Mouse (Mus musculus) limb, embryonic 11.5 days (tissue): ENCODE results near the gene Sgsm2. TPM values are rescaled to one million over a fixed set of nuclear protein-coding genes. Genes with fewer than 3 reads are reported as not detected.
A peak's percentile ranks its signal among the peaks of the same experiment; 100 is the strongest.

Experiments used
- ATAC-seq: fragments of 200-750 bp; cut with Nextera tagmentation; 2 replicates; pipeline ENCODE4 v1.8.0; 2017; ENCODE audit warnings: low read depth; ENCODE audit not compliant: insufficient number of reproducible peaks, low FRiP score, low TSS enrichment
- DNase-seq: peaks from one replicate; pipeline ENCODE4 v3.0.0-alpha.2; 2015; ENCODE audit warnings: low spot score
- H3K27ac ChIP-seq: fragments of 300-500 bp; sonication (generic); replicated peaks from 2 replicates; pipeline ENCODE4 v1.5.1; 2014; ENCODE audit warnings: low read depth, mild to moderate bottlenecking, low read length
- H3K27me3 ChIP-seq: fragments of 300-500 bp; sonication (generic); 2 replicates; pipeline ENCODE4 v1.6.1; 2014; ENCODE audit warnings: mild to moderate bottlenecking, low read length, mixed read lengths; ENCODE audit not compliant: control insufficient read depth, insufficient read depth
- H3K36me3 ChIP-seq: fragments of 300-500 bp; sonication (generic); 2 replicates; pipeline ENCODE4 v1.6.1; 2014; ENCODE audit warnings: mild to moderate bottlenecking, low read length, moderate library complexity, mixed read lengths; ENCODE audit not compliant: control insufficient read depth, insufficient read depth
- H3K4me1 ChIP-seq: fragments of 300-500 bp; sonication (generic); 2 replicates; pipeline ENCODE4 v1.6.1; 2014; ENCODE audit warnings: low read length, mixed read lengths; ENCODE audit not compliant: control insufficient read depth, insufficient read depth
- H3K4me2 ChIP-seq: fragments of 300-500 bp; sonication (generic); 2 replicates; pipeline ENCODE4 v1.6.1; 2014; ENCODE audit warnings: low read depth, mild to moderate bottlenecking, moderate library complexity; ENCODE audit not compliant: severe bottlenecking
- H3K4me3 ChIP-seq: fragments of 300-500 bp; sonication (generic); 2 replicates; pipeline ENCODE4 v1.5.1; 2014; ENCODE audit warnings: low read depth, low read length
- H3K9ac ChIP-seq: fragments of 300-500 bp; sonication (generic); 2 replicates; pipeline ENCODE4 v1.6.1; 2014; ENCODE audit warnings: mild to moderate bottlenecking, low read length
- H3K9me3 ChIP-seq: fragments of 300-500 bp; sonication (generic); 2 replicates; pipeline ENCODE4 v1.6.1; 2016; ENCODE audit warnings: low read length; ENCODE audit not compliant: control insufficient read depth
- WGBS: fragments of 180-500 bp; shearing (Covaris S2); extraction: QIAGEN DNeasy Blood & Tissue Kit; methylation state at CpG from one replicate; pipeline ENCODE4 v1.1.7; 2014; 5-methylcytosine and 5-hydroxymethylcytosine counted together
- polyA plus RNA-seq: library from polyadenylated mRNA; unstranded; fragments of >200 nt; fragmentation: Nextera tagmentation; extraction: Ambion mirVana; gene quantifications from 2 replicates; pipeline ENCODE4 v1.2.1, GENCODE M21; 2014

The Sgsm2 gene
- polyA plus RNA-seq, 1 experiment from 2014 or later, result 3.0 TPM

GRCm38 (mm10) chr11:74842656-74843434, 54.0 kb downstream of the Sgsm2 start:
- Histone ChIP-seq H3K4me2 (no peak overlapping the region), H3K9ac (no peak overlapping the region; the same call in 1 of the 2 replicates), H3K9me3 (no peaks in the 10 kb centered on the region), H3K4me3 (no peak overlapping the region), H3K4me1 (peaks cover 3% of the 10 kb centered on the region), H3K36me3 (peaks cover 13% of the 10 kb centered on the region), H3K27ac (no peak overlapping the region), H3K27me3 (no peaks in the 10 kb centered on the region)
- DNase-seq (no peak), ATAC-seq (no peak)
- WGBS, result 91% methylated on average over 22 of the region's 22 CpGs

- Histone ChIP-seq H3K4me1 (peaks cover 9% of the 10 kb centered on the region), H3K9me3 (no peaks in the 10 kb centered on the region), H3K27me3 (no peaks in the 10 kb centered on the region), H3K4me2 (no peak overlapping the region), H3K27ac (no peak overlapping the region), H3K9ac (no peak overlapping the region), H3K36me3 (peaks cover 13% of the 10 kb centered on the region), H3K4me3 (no peak overlapping the region)
- ATAC-seq, result no peak
- 87% methylated on average over 13 of the region's 13 CpGs for WGBS
- no peak for DNase-seq
Measured at GRCm38 (mm10) chr11:74842045-74842444, 54.8 kb downstream of the Sgsm2 start.

GRCm38 (mm10) chr11:74841366-74841765, 55.5 kb downstream of the Sgsm2 start:
- no peaks in the 10 kb centered on the region for H3K9me3 ChIP-seq
- no peak overlapping the region for H3K9ac ChIP-seq
- peaks cover 9% of the 10 kb centered on the region for H3K4me1 ChIP-seq
- H3K27me3 ChIP-seq, result no peaks in the 10 kb centered on the region
- no peak for DNase-seq
- H3K27ac ChIP-seq, result no peak overlapping the region
- H3K4me2 ChIP-seq, result no peak overlapping the region
- H3K36me3 ChIP-seq, result peaks cover 13% of the 10 kb centered on the region
- H3K4me3 ChIP-seq, result no peak overlapping the region
- 90% methylated on average over 9 of the region's 9 CpGs for WGBS
- no peak for ATAC-seq

- DNase-seq (no peak), ATAC-seq (no peak)
- Histone ChIP-seq H3K9ac (no peak overlapping the region), H3K27me3 (no peaks in the 10 kb centered on the region), H3K4me2 (no peak overlapping the region), H3K27ac (no peak overlapping the region), H3K4me3 (no peak overlapping the region), H3K9me3 (no peaks in the 10 kb centered on the region), H3K36me3 (peaks cover 13% of the 10 kb centered on the region), H3K4me1 (peaks cover 9% of the 10 kb centered on the region)
- 87% methylated on average over 8 of the region's 8 CpGs for WGBS
Measured at GRCm38 (mm10) chr11:74840739-74841138, 56.1 kb downstream of the Sgsm2 start.

GRCm38 (mm10) chr11:74839860-74840715, 56.8 kb downstream of the Sgsm2 start:
- ATAC-seq (no peak), DNase-seq (no peak)
- WGBS, result 93% methylated on average over 19 of the region's 19 CpGs
- no peak overlapping the region for H3K4me3 ChIP-seq
- H3K27ac ChIP-seq, result no peak overlapping the region
- no peaks in the 10 kb centered on the region for H3K27me3 ChIP-seq
- H3K9ac ChIP-seq, result no peak overlapping the region
- H3K36me3 ChIP-seq, result peaks cover 13% of the 10 kb centered on the region
- H3K9me3 ChIP-seq, result no peaks in the 10 kb centered on the region
- H3K4me2 ChIP-seq, result no peak overlapping the region
- peaks cover 9% of the 10 kb centered on the region for H3K4me1 ChIP-seq

- Histone ChIP-seq H3K36me3 (peaks cover 13% of the 10 kb centered on the region), H3K9ac (no peak overlapping the region), H3K27me3 (no peaks in the 10 kb centered on the region), H3K4me1 (peaks cover 17% of the 10 kb centered on the region), H3K27ac (no peak overlapping the region; the same call in 1 of the 2 replicates), H3K4me2 (peak overlapping the region; percentile 81; the same call in 1 of the 2 replicates), H3K4me3 (no peak overlapping the region), H3K9me3 (no peaks in the 10 kb centered on the region)
- 54% methylated on average over 6 of the region's 6 CpGs for WGBS
- ATAC-seq, result no peak
- no peak for DNase-seq
Measured at GRCm38 (mm10) chr11:74838971-74839370, 57.9 kb downstream of the Sgsm2 start.

GRCm38 (mm10) chr11:74838441-74838840, 58.4 kb downstream of the Sgsm2 start:
- WGBS, result 1% methylated on average over 30 of the region's 35 CpGs
- H3K4me1 ChIP-seq, result peaks cover 19% of the 10 kb centered on the region

GRCm38 (mm10) chr11:74837694-74838431, 59.0 kb downstream of the Sgsm2 start:
- ATAC-seq (peak; percentile 73), DNase-seq (peak; percentile 89)
- under 1% methylated on average over 53 of the region's 54 CpGs for WGBS
- Histone ChIP-seq H3K4me1 (peaks cover 23% of the 10 kb centered on the region), H3K9me3 (no peaks in the 10 kb centered on the region), H3K4me2 (peak overlapping the region; percentile 81), H3K9ac (peak overlapping the region; percentile 28), H3K36me3 (peaks cover 12% of the 10 kb centered on the region), H3K27me3 (no peaks in the 10 kb centered on the region), H3K27ac (peak overlapping the region; percentile 87), H3K4me3 (peak overlapping the region; percentile 50)

More at GRCm38 (mm10) chr11:74838441-74838840, 58.4 kb downstream of the Sgsm2 start:
- H3K36me3 ChIP-seq, result peaks cover 13% of the 10 kb centered on the region
- H3K9me3 ChIP-seq, result no peaks in the 10 kb centered on the region
- peak overlapping the region; percentile 81 for H3K4me2 ChIP-seq
- H3K4me3 ChIP-seq, result peak overlapping the region; percentile 50
- H3K27ac ChIP-seq, result peak overlapping the region; percentile 87
- ATAC-seq (peak; percentile 53), DNase-seq (peak; percentile 92)
- peak overlapping the region; percentile 28 for H3K9ac ChIP-seq
- no peaks in the 10 kb centered on the region for H3K27me3 ChIP-seq
